Mouse (Mus musculus): ENCODE measurements around the gene Cyp8b1.

- TF ChIP-seq CTCF (conservative IDR thresholded peaks at IDR 0.05; ENCODE audit: low read length) (peak; percentile 68), POU5F1 (IDR thresholded peaks at IDR 0.05; ENCODE audit: borderline replicate concordance, low read length) (no peak), NANOG (IDR thresholded peaks at IDR 0.05; ENCODE audit: borderline replicate concordance, low read length) (no peak)
Observed at GRCm38 (mm10) chr9:121880840-121881239, 35.3 kb downstream of the Cyp8b1 start.

All from E14TG2a.4 (cell line).